19 mouse cellular contexts compared by ENCODE assay signal in the genomic region with DNA sequence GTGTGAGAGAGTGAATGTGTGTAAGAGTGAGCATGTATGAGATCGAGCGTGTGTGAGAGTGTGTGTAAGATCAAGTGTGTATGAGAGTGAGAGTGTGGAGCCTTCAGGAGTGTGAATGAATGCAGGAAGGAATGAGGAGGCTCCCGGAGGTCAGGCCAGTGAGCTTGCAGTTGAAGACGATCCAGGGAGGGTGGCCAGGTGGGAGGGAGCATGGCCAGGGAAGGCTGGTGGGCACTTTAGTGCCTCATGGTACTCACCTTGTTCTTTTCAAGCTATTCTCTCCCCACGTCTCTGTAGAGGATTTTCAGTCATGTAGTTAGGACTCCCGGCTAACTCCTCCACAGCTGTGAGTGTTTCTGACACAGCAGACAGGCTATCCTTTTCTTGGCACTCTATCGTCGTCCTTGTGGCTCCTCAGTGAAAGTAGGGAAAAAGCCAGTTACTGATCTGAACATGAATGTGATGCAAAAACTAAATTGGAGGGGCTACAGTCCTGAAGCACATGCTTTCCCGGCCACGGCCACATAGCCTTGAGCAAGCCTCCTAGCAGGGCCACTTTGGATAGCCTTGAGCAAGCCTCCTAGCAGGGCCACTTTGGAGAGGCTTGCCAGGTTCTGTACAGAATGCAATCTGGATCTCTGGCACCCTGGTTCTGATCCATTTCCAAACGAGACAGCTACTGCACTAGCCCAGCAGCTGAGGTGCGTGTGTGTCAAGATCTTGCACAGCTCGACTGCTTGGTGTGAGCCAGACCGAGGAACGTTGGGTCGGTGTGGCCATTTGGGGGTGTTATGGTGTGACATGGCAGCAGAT.
DNase-seq lines count a peak whose midpoint lies in the region; ATAC-seq lines count a peak whose summit lies in the region.
"Had no signal": no experiment of that assay in that cellular context is flagged by ENCODE, and none has a peak within 500 bp of the region (broad histone marks: within the 10 kb centered on the region; RNA-seq: fewer than 3 reads in every experiment).

No protein-coding gene starts in this region.

- H3K9me3 ChIP-seq in heart, embryonic 13.5 days = no peaks in the 10 kb centered on the region
- no peaks in the 10 kb centered on the region for H3K9me3 ChIP-seq in megakaryocyte, embryonic 14.5 days
- H3K9me3 ChIP-seq: heart, embryonic 12.5 days; midbrain, embryonic 12.5 days; neural tube, embryonic 15.5 days; stomach, embryonic 15.5 days had no signal

- H3K4me2 ChIP-seq in heart, embryonic 13.5 days = no peak overlapping the region
- H3K4me2 ChIP-seq: hindbrain, embryonic 14.5 days; midbrain, embryonic 12.5 days; neural tube, embryonic 15.5 days; stomach, embryonic 15.5 days had no signal

- WGBS in heart, embryonic 13.5 days = 67% methylated on average over 16 of the region's 16 CpGs

- H3K36me3 ChIP-seq in heart, embryonic 13.5 days = no peaks in the 10 kb centered on the region
- peaks cover 80% of the 10 kb centered on the region for H3K36me3 ChIP-seq in megakaryocyte, embryonic 14.5 days (replicated peaks; ENCODE audit: low read length)
- H3K36me3 ChIP-seq: G1E; midbrain, embryonic 12.5 days; neural tube, embryonic 15.5 days; stomach, embryonic 15.5 days had no signal

- no peak overlapping the region for H3K4me3 ChIP-seq in heart, embryonic 13.5 days
- H3K4me3 ChIP-seq in megakaryocyte, embryonic 14.5 days (replicated peaks) = peak overlapping the region; percentile 29
- H3K4me3 ChIP-seq: heart, embryonic 12.5 days; midbrain, embryonic 12.5 days; neural tube, embryonic 15.5 days; stomach, embryonic 15.5 days had no signal

- ATAC-seq in heart, embryonic 13.5 days (ENCODE audit: extremely low read depth, insufficient number of reproducible peaks, low FRiP score, low TSS enrichment) = no peak
- ATAC-seq in megakaryocyte, adult 5-6 weeks (ENCODE audit: poor library complexity, severe bottlenecking) = no peak
- ATAC-seq in megakaryocyte progenitor cell, adult 5-6 weeks (replicated peaks; ENCODE audit: poor library complexity) = no peak
- ATAC-seq: forebrain, postnatal 0 days; intestine, postnatal 0 days; liver, postnatal 0 days had no signal

- intact Hi-C loops in heart, postnatal 14 days (cut with DNase I) = no loop called here

- no peak overlapping the region for H3K27ac ChIP-seq in heart, embryonic 13.5 days (replicated peaks)
- H3K27ac ChIP-seq: hindbrain, embryonic 14.5 days; midbrain, embryonic 12.5 days; neural tube, embryonic 15.5 days; stomach, embryonic 15.5 days had no signal

- H3K27me3 ChIP-seq in heart, embryonic 13.5 days (replicated peaks) = no peaks in the 10 kb centered on the region
- H3K27me3 ChIP-seq in megakaryocyte, embryonic 14.5 days (replicated peaks) = no peaks in the 10 kb centered on the region
- H3K27me3 ChIP-seq: heart, embryonic 12.5 days; midbrain, embryonic 12.5 days; neural tube, embryonic 15.5 days; stomach, embryonic 15.5 days had no signal

- peak overlapping the region; percentile 25; the same call in 1 of the 2 replicates for H3K9ac ChIP-seq in heart, embryonic 13.5 days
- H3K9ac ChIP-seq: forebrain, postnatal 0 days; heart, embryonic 12.5 days; hindbrain, embryonic 14.5 days; liver, postnatal 0 days; midbrain, embryonic 12.5 days; neural tube, embryonic 15.5 days; stomach, embryonic 15.5 days had no signal

- peaks cover 69% of the 10 kb centered on the region for H3K4me1 ChIP-seq in heart, embryonic 13.5 days
- peaks cover 93% of the 10 kb centered on the region for H3K4me1 ChIP-seq in megakaryocyte, embryonic 14.5 days
- H3K4me1 ChIP-seq: midbrain, embryonic 12.5 days; stomach, embryonic 15.5 days had no signal

- DNase-seq in heart, postnatal 14 days = no peak
- DNase-seq in adrenal gland, postnatal 36 days = peak; percentile 57 to 66
- DNase-seq in cerebellum, adult 9-11 months = peak; percentile 78
- DNase-seq: forebrain, postnatal 0 days; gastrocnemius, postnatal 10 days; kidney, postnatal 14 days; liver, postnatal 0 days; spleen, adult 18-20 months had no signal

Comparison
In these comparisons a context has a peak if more than half of its experiments do, and no peak if none do; other contexts are left out.
1. DNase-seq: peak in adrenal gland, postnatal 36 days (2 of 2) and cerebellum, adult 9-11 months (single experiment); none in heart, postnatal 14 days (0 of 2).